Mouse (Mus musculus): ENCODE measurements around the gene Ctsa. TPM values are rescaled to one million over a fixed set of nuclear protein-coding genes. Genes with fewer than 3 reads are reported as not detected.

Gene Ctsa
- polyA plus RNA-seq (2015; fragmentation: Nextera tagmentation; extraction: Ambion mirVana), result 97.5 and 109 TPM in 2 replicates

GRCm38 (mm10) chr2:164832748-164833301 is at the start of gene Ctsa:
Ctsa (plus strand) TSS chr2:164832873.
- ATAC-seq (ENCODE audit: low read depth), result peak; percentile 78
- H3K36me3 ChIP-seq, result peaks cover 23% of the 10 kb centered on the region
- peak within 1 kb of the TSS; percentile 76 for H3K9ac ChIP-seq
- peaks cover 25% of the 10 kb centered on the region for H3K4me1 ChIP-seq (replicated peaks)
- peak within 1 kb of the TSS; percentile 79 for H3K27ac ChIP-seq (replicated peaks)
- H3K4me3 ChIP-seq, result peak within 1 kb of the TSS; percentile 59
- no peaks in the 10 kb centered on the region for H3K27me3 ChIP-seq
- 1% methylated on average over 35 of the region's 35 CpGs for WGBS
- H3K4me2 ChIP-seq, result peak within 1 kb of the TSS; percentile 87
- H3K9me3 ChIP-seq, result no peaks in the 10 kb centered on the region

- H3K4me3 ChIP-seq, result no peak overlapping the region
- no peak for ATAC-seq (ENCODE audit: low read depth)
- H3K27ac ChIP-seq (replicated peaks), result no peak overlapping the region
- H3K4me1 ChIP-seq (replicated peaks), result peaks cover 28% of the 10 kb centered on the region
- H3K9me3 ChIP-seq, result no peaks in the 10 kb centered on the region
- no peak overlapping the region for H3K9ac ChIP-seq
- no peaks in the 10 kb centered on the region for H3K36me3 ChIP-seq
- 77% methylated on average over 7 of the region's 7 CpGs for WGBS
- H3K4me2 ChIP-seq, result no peak overlapping the region
- no peaks in the 10 kb centered on the region for H3K27me3 ChIP-seq
Measured at GRCm38 (mm10) chr2:164783926-164784581, 48.6 kb upstream of the Ctsa start.

- no peaks in the 10 kb centered on the region for H3K9me3 ChIP-seq
- peak overlapping the region; percentile 67 for H3K4me3 ChIP-seq
- 11% methylated on average over 7 of the region's 7 CpGs for WGBS
- peak overlapping the region; percentile 82 for H3K9ac ChIP-seq
- no peaks in the 10 kb centered on the region for H3K27me3 ChIP-seq
- no peak for ATAC-seq (ENCODE audit: low read depth)
- H3K36me3 ChIP-seq, result peaks cover 5% of the 10 kb centered on the region; the same call in 1 of the 2 replicates
- H3K27ac ChIP-seq (replicated peaks), result peak overlapping the region; percentile 70; the same call in 1 of the 2 replicates
- H3K4me1 ChIP-seq (replicated peaks), result peaks cover 28% of the 10 kb centered on the region
- H3K4me2 ChIP-seq, result peak overlapping the region; percentile 91
Measured at GRCm38 (mm10) chr2:164784869-164785420, 47.7 kb upstream of the Ctsa start.

GRCm38 (mm10) chr2:164785481-164786387 is 46.9 kb upstream of the Ctsa start, which contains the start of gene Snx21:
Snx21 (plus strand) TSS chr2:164785823.
- H3K9ac ChIP-seq, result peak within 1 kb of the TSS; percentile 82
- H3K4me2 ChIP-seq, result peak within 1 kb of the TSS; percentile 91
- H3K4me1 ChIP-seq (replicated peaks), result peaks cover 28% of the 10 kb centered on the region
- WGBS, result under 1% methylated on average over 83 of the region's 89 CpGs
- peak; percentile 91 for ATAC-seq (ENCODE audit: low read depth)
- peak within 1 kb of the TSS; percentile 67 for H3K4me3 ChIP-seq
- H3K9me3 ChIP-seq, result no peaks in the 10 kb centered on the region
- H3K36me3 ChIP-seq, result peaks cover 12% of the 10 kb centered on the region
- H3K27me3 ChIP-seq, result no peaks in the 10 kb centered on the region
- peak within 1 kb of the TSS; percentile 70 for H3K27ac ChIP-seq (replicated peaks)

- Histone ChIP-seq H3K9me3 (no peaks in the 10 kb centered on the region), H3K9ac (peak overlapping the region; percentile 82), H3K4me2 (peak overlapping the region; percentile 91), H3K27me3 (no peaks in the 10 kb centered on the region), H3K27ac (replicated peaks) (peak overlapping the region; percentile 70), H3K4me3 (peak overlapping the region; percentile 67), H3K36me3 (peaks cover 18% of the 10 kb centered on the region), H3K4me1 (replicated peaks) (peaks cover 28% of the 10 kb centered on the region)
- WGBS, result 8% methylated on average over 15 of the region's 15 CpGs
- peak; percentile 46; the same call in 1 of the 2 replicates for ATAC-seq (ENCODE audit: low read depth)
Measured at GRCm38 (mm10) chr2:164786388-164786885, 46.2 kb upstream of the Ctsa start.

DNA sequence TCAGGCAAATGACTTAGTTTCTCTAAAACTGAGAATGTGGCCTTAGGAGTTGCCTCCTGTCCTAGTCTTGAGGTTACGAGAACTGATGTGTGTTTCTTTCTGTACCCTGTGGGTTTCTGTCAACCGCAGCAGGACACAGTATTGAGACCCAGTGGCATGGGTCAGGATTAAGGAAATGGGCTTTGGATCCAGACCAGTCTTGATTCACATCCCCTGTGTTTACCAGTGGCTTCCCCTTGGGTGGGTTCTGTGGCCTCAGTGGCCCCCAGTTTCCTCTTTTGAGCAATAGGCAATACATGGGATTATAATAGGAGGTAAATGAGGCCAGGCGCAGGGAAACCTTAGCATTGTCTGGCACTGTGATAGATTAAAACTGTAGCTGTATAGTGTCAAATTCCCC is 45.6 kb upstream of the Ctsa start:
- WGBS, result 88% methylated on average over 3 of the region's 3 CpGs
- peaks cover 28% of the 10 kb centered on the region for H3K4me1 ChIP-seq (replicated peaks)
- peak overlapping the region; percentile 45; the same call in 1 of the 2 replicates for H3K9ac ChIP-seq
- H3K27me3 ChIP-seq, result no peaks in the 10 kb centered on the region
- peaks cover 24% of the 10 kb centered on the region for H3K36me3 ChIP-seq
- no peak for ATAC-seq (ENCODE audit: low read depth)
- H3K4me3 ChIP-seq, result peak overlapping the region; percentile 67
- H3K9me3 ChIP-seq, result no peaks in the 10 kb centered on the region
- peak overlapping the region; percentile 91 for H3K4me2 ChIP-seq
- no peak overlapping the region for H3K27ac ChIP-seq (replicated peaks)

- 83% methylated on average over 10 of the region's 10 CpGs for WGBS
- no peaks in the 10 kb centered on the region for H3K9me3 ChIP-seq
Measured at GRCm38 (mm10) chr2:164787779-164788178, 44.9 kb upstream of the Ctsa start.

GRCm38 (mm10) chr2:164788411-164788810 is 44.3 kb upstream of the Ctsa start:
- Histone ChIP-seq H3K9me3 (no peaks in the 10 kb centered on the region), H3K4me2 (no peak overlapping the region), H3K4me1 (replicated peaks) (peaks cover 28% of the 10 kb centered on the region), H3K4me3 (no peak overlapping the region), H3K9ac (no peak overlapping the region), H3K27me3 (no peaks in the 10 kb centered on the region), H3K27ac (replicated peaks) (no peak overlapping the region), H3K36me3 (peaks cover 38% of the 10 kb centered on the region)
- 92% methylated on average over 4 of the region's 4 CpGs for WGBS
- ATAC-seq (ENCODE audit: low read depth), result no peak

More at GRCm38 (mm10) chr2:164787779-164788178, 44.9 kb upstream of the Ctsa start:
- 0 out of 2 replicates have a peak overlapping the region, but pooled peaks have one; percentile 91 for H3K4me2 ChIP-seq
- ATAC-seq (ENCODE audit: low read depth), result no peak
- no peak overlapping the region for H3K27ac ChIP-seq (replicated peaks)
- no peaks in the 10 kb centered on the region for H3K27me3 ChIP-seq
- no peak overlapping the region for H3K9ac ChIP-seq
- peaks cover 31% of the 10 kb centered on the region for H3K36me3 ChIP-seq
- H3K4me1 ChIP-seq (replicated peaks), result peaks cover 28% of the 10 kb centered on the region
- H3K4me3 ChIP-seq, result no peak overlapping the region

DNA sequence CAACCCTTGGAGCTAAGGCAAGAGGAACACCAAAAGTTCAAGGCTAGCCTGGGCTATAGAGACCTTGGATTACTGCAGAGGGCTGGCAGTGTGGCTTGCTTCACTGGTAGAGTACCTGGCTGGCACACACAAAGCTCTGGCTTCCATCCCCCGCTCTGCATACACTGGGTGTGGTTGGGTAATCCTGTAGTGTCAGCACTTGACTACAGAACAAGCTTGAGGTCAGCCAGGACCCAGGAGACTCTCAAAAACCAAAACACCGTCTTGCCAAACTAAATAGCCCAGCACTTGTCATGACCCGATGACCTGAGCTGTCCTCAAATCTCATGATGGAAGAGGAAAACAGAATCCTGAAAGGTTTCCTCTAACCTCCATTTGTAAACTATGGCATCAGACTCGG is 42.2 kb upstream of the Ctsa start:
- peaks cover 55% of the 10 kb centered on the region for H3K36me3 ChIP-seq
- no peak overlapping the region for H3K27ac ChIP-seq (replicated peaks)
- ATAC-seq (ENCODE audit: low read depth), result no peak
- H3K9ac ChIP-seq, result no peak overlapping the region
- peaks cover 19% of the 10 kb centered on the region for H3K4me1 ChIP-seq (replicated peaks)
- no peaks in the 10 kb centered on the region for H3K9me3 ChIP-seq
- WGBS, result 81% methylated on average over 4 of the region's 4 CpGs
- no peak overlapping the region for H3K4me3 ChIP-seq
- no peak overlapping the region for H3K4me2 ChIP-seq
- no peaks in the 10 kb centered on the region for H3K27me3 ChIP-seq

- 86% methylated on average over 18 of the region's 18 CpGs for WGBS
- H3K27ac ChIP-seq (replicated peaks), result no peak overlapping the region
- ATAC-seq (ENCODE audit: low read depth), result no peak
- no peaks in the 10 kb centered on the region for H3K27me3 ChIP-seq
- H3K4me2 ChIP-seq, result no peak overlapping the region
- peaks cover 69% of the 10 kb centered on the region for H3K36me3 ChIP-seq
- peaks cover 8% of the 10 kb centered on the region for H3K4me1 ChIP-seq (replicated peaks)
- peak overlapping the region; percentile 22; the same call in 1 of the 2 replicates for H3K9ac ChIP-seq
- no peaks in the 10 kb centered on the region for H3K9me3 ChIP-seq
- no peak overlapping the region for H3K4me3 ChIP-seq
Measured at GRCm38 (mm10) chr2:164791841-164792261, 40.8 kb upstream of the Ctsa start.

GRCm38 (mm10) chr2:164792400-164793190 is 40.1 kb upstream of the Ctsa start:
- Histone ChIP-seq H3K4me2 (no peak overlapping the region), H3K27ac (replicated peaks) (no peak overlapping the region), H3K9ac (peak overlapping the region; percentile 22; the same call in 1 of the 2 replicates), H3K27me3 (no peaks in the 10 kb centered on the region), H3K36me3 (peaks cover 74% of the 10 kb centered on the region), H3K4me1 (replicated peaks) (0 out of 2 replicates have a peak, but pooled peaks cover 3% of the 10 kb centered on the region), H3K4me3 (no peak overlapping the region), H3K9me3 (no peaks in the 10 kb centered on the region)
- WGBS, result 97% methylated on average over 12 of the region's 12 CpGs
- ATAC-seq (ENCODE audit: low read depth), result no peak
